Mouse (Mus musculus) heart, embryonic 10.5 days (tissue): ENCODE data around the gene Gabpb2. TPM values are rescaled to one million over a fixed set of nuclear protein-coding genes. Genes with fewer than 3 reads are reported as not detected.

Source experiments
- DNase-seq: peaks from one replicate; pipeline ENCODE4 v3.0.0-alpha.2; 2017; ENCODE audit warnings: low spot score
- H3K27ac ChIP-seq: fragments of 300-500 bp; sonication (generic); 2 replicates; pipeline ENCODE4 v1.5.1; 2016; ENCODE audit warnings: mild to moderate bottlenecking
- H3K27me3 ChIP-seq: fragments of 300-500 bp; sonication (generic); 2 replicates; pipeline ENCODE4 v1.6.1; 2016; ENCODE audit warnings: mild to moderate bottlenecking; ENCODE audit not compliant: poor library complexity, insufficient read depth, severe bottlenecking
- H3K36me3 ChIP-seq: fragments of 300-500 bp; sonication (generic); 2 replicates; pipeline ENCODE4 v1.6.1; 2016; ENCODE audit warnings: mild to moderate bottlenecking, moderate library complexity
- H3K4me1 ChIP-seq: fragments of 300-500 bp; sonication (generic); 2 replicates; pipeline ENCODE4 v1.6.1; 2016; ENCODE audit warnings: mild to moderate bottlenecking
- H3K4me3 ChIP-seq: fragments of 300-500 bp; sonication (generic); 2 replicates; pipeline ENCODE4 v1.5.1; 2016; ENCODE audit warnings: mild to moderate bottlenecking, moderate library complexity
- H3K9me3 ChIP-seq: fragments of 300-500 bp; sonication (generic); 2 replicates; pipeline ENCODE4 v1.6.1; 2016; ENCODE audit warnings: mild to moderate bottlenecking, moderate library complexity
- WGBS: fragments of 180-500 bp; shearing (Covaris S2); methylation state at CpG from one replicate; pipeline ENCODE4 v1.1.7; 2016; 5-methylcytosine and 5-hydroxymethylcytosine counted together
- polyA plus RNA-seq: library from polyadenylated mRNA; unstranded; fragments of >200 nt; fragmentation: Nextera tagmentation; extraction: Ambion mirVana; gene quantifications from 2 replicates; pipeline ENCODE4 v1.2.1, GENCODE M21; 2016

Gabpb2 gene
- 8.7 and 8.8 TPM in 2 replicates for polyA plus RNA-seq

DNA sequence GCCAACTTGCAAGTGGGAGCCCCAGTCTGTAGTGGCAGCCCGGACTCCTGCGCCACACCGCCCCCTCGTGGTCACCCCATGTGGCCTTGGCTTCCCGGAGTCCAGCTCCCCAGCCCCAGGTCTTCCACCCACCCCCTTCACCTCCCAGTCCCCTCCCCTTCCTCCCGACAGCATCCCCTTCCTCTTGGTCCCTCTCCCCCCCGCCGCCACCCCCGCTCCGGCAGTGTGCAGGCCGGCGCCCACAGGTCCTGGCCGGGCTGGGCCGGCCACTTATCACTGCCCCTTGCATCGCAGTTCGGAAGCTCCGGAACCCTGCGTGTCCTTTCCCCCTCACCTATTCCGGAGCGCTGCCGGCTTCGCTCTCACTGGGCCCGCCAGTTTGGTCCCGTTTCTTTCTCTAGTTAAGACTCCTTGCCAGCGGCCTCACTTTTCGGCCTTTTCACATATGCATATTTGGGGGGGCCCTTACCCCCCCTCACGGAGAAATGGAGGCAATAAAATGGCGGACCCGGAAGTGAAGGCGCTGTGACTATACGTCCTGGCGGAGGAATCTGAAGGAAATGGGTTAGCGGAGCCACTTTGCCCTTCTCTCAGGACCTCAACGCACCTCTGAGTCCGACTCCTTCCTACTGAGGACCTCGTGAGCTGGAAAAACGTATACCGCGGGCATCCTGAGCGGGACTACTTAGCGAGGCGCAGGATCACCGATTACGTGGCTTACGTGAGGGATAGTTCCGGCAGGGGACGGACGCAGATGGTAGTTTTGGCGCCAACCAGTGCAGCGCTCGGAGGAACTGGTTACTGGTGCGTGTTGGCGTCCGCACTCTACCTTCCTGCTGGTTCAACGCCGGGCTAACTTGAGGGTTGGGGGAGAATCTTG, at the start of gene Gabpb2:
Gabpb2 (minus strand) TSS at position 662 of the 880 bp plus-strand sequence.
- H3K9me3 ChIP-seq = no peaks in the 10 kb centered on the region
- under 1% methylated on average over 56 of the region's 56 CpGs for WGBS
- peak; percentile 98 for DNase-seq
- peaks cover 50% of the 10 kb centered on the region for H3K36me3 ChIP-seq
- H3K27me3 ChIP-seq = no peaks in the 10 kb centered on the region
- H3K4me1 ChIP-seq = peaks cover 12% of the 10 kb centered on the region; the same call in 1 of the 2 replicates
- H3K4me3 ChIP-seq = peak within 1 kb of the TSS; percentile 86
- H3K27ac ChIP-seq = peak within 1 kb of the TSS; percentile 99

DNA sequence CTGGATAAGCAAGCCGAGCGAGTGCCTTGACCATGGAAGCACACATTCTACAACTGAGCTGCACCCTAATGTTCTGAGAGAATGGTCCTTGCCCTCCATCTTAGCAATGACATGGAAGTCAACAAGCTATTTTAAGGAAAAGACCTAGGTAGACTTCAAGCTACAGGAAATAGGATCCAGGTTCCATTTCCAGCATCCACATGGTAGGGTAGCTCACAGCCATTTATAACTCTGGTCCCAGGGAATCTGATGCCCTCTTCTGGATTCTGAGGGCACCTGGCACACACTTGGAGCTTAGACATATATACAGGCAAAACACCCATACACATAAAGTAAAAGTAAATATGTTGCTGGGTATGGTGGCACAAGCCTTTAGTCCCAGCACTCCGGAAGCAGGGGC, 48.3 kb upstream of the Gabpb2 start:
- Histone ChIP-seq H3K27ac (no peak overlapping the region), H3K9me3 (no peaks in the 10 kb centered on the region), H3K27me3 (no peaks in the 10 kb centered on the region), H3K4me1 (peaks cover 17% of the 10 kb centered on the region; the same call in 1 of the 2 replicates), H3K36me3 (peaks cover 74% of the 10 kb centered on the region), H3K4me3 (no peak overlapping the region)
- WGBS = 92% methylated on average over 3 of the region's 3 CpGs
- no peak for DNase-seq

DNA sequence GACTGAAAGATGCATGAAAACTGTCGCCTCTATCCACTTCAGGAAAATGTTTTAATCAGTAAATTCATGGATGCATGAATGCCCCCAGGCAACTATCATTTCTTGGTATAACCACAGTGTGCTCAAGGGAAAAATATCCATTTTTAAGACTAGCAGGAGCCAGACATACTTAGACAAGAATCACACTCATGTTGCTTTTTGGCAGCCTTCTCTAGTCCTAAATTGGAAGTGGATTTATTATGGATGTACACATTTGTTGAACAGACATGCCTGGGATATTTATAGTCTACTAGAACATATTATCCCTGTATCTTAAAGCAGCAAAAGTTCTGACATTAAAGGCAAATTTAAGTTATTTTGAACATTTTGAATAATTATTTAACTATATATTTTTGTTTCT, 47.0 kb upstream of the Gabpb2 start:
- 91% methylated on average over 1 of the region's 1 CpGs for WGBS
- Histone ChIP-seq H3K4me3 (no peak overlapping the region), H3K4me1 (peaks cover 15% of the 10 kb centered on the region; the same call in 1 of the 2 replicates), H3K9me3 (no peaks in the 10 kb centered on the region), H3K27me3 (no peaks in the 10 kb centered on the region), H3K27ac (no peak overlapping the region), H3K36me3 (peaks cover 87% of the 10 kb centered on the region)
- no peak for DNase-seq

DNA sequence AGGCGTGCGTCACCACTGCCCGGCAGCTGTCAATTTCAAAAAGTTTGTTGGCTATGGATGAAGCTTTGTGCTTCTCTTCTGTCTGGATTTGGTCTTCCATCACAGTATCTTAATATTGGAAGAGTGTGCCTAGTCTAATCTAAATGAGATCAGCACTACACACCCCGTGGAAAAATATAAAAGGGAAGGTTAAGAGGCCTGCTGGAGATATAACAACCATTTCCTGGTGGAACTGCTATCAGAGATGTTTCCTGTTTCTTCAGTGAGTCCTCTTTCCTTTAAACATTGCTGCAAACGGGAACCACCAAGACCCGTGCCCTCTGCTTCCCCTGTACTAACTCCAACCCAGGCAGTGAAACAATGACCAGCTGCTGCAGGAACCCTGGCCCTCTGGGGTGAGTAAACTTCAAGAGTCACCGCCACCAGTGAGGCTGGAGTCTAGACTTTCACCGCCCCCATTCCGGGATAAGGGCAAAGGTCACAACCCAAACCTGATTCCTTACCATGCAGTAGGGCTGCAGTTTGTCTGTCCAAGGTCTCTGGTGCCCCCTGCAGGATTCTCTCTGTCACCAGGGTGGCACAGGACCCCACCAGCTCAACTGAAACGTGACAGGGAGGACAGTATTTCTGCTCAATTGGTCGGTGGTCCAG, 45.5 kb upstream of the Gabpb2 start:
- Histone ChIP-seq H3K36me3 (peaks cover 93% of the 10 kb centered on the region), H3K4me1 (peaks cover 5% of the 10 kb centered on the region; the same call in 1 of the 2 replicates)
- 47% methylated on average over 11 of the region's 11 CpGs for WGBS

DNA sequence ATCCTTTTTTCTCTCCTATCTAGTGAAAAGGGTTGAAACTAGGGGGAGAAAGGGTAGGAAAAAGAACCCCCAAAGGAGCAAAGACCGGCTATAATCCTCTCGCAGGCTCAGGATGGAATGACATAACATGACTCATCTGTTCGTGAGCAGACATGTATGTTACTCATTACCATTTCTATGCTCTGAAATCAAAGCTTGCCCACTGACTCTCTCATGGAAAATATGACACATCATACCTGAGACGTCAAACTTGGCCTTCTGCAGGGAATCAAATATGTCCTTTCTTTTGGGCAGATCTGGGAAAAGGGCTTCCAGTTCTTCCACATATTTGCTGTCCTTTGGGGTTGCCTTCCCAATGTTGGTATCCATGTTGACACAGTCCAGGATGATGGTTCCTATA, 44.3 kb upstream of the Gabpb2 start:
- H3K36me3 ChIP-seq = peaks cover 92% of the 10 kb centered on the region
- no peaks in the 10 kb centered on the region for H3K9me3 ChIP-seq
- WGBS = 90% methylated on average over 4 of the region's 4 CpGs

More for the DNA sequence above, 45.5 kb upstream of the Gabpb2 start:
- Histone ChIP-seq H3K4me3 (no peak overlapping the region), H3K27ac (no peak overlapping the region), H3K9me3 (no peaks in the 10 kb centered on the region), H3K27me3 (no peaks in the 10 kb centered on the region)
- DNase-seq = peak; percentile 84

DNA sequence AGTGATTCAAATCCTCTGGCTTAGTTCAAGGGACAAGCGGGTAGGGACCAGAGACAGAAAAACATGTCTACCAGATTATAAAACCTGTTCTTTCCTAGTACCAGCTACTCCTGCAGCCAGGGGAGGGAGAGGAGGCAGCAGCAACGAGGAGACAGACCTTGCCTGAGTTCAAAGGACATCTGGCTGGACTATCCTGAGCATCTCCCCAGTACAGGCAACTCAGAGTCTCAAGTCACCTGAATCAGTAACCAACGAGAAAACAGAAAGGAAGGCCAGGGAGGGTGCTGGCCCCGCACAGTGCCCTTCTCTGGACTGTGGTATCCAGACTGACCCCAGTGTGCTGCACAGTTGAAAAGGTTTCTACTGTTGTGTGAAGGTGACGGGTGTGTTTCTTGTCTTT, 39.2 kb upstream of the Gabpb2 start:
- Histone ChIP-seq H3K9me3 (no peaks in the 10 kb centered on the region), H3K36me3 (peaks cover 90% of the 10 kb centered on the region), H3K27ac (no peak overlapping the region), H3K4me1 (no peaks in the 10 kb centered on the region), H3K27me3 (no peaks in the 10 kb centered on the region), H3K4me3 (no peak overlapping the region)
- no peak for DNase-seq
- WGBS = 85% methylated on average over 5 of the region's 5 CpGs

More for the DNA sequence above, 44.3 kb upstream of the Gabpb2 start:
- DNase-seq = no peak
- Histone ChIP-seq H3K27me3 (no peaks in the 10 kb centered on the region), H3K27ac (no peak overlapping the region), H3K4me1 (peaks cover 5% of the 10 kb centered on the region; the same call in 1 of the 2 replicates), H3K4me3 (no peak overlapping the region)

DNA sequence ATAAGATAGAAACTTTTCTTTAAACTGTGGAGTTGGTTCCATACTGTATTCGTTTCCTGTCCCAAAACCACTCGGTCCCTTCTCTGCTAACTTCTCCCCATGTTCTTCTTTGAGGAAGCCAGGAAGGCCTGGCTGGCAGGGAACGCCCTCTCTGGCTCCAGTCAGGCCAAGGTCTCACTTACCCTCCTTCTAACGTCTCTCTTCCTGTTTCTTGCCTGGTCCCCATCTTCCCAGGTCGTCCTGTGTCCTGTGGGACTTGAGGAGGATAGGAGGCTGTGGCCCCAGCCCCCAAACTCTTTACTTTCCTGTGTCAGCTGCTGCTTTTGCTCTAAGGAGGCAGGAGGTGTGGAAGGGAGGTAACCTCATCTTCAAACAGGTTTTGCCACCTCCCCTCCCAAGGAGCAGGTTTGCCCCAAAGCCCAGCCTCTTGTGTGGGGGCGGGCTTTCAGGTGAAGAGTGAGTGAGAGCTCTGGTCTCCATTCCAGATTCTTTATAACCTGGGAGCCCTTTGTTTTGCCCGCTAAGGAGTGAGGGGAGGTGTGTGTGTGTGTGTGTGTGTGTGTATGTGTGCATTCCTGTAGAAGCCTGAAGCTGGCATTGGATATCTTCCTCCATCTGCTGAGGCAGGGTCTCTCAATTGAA, 33.2 kb upstream of the Gabpb2 start, which contains the start of gene Bnipl:
Bnipl (minus strand) TSS at position 411 of the 642 bp plus-strand sequence.
- Histone ChIP-seq H3K36me3 (peaks cover 32% of the 10 kb centered on the region), H3K9me3 (no peaks in the 10 kb centered on the region), H3K27ac (no peak within 1 kb of the TSS), H3K4me1 (no peaks in the 10 kb centered on the region), H3K27me3 (no peaks in the 10 kb centered on the region), H3K4me3 (no peak within 1 kb of the TSS)
- WGBS = 45% methylated on average over 7 of the region's 7 CpGs
- no peak for DNase-seq

DNA sequence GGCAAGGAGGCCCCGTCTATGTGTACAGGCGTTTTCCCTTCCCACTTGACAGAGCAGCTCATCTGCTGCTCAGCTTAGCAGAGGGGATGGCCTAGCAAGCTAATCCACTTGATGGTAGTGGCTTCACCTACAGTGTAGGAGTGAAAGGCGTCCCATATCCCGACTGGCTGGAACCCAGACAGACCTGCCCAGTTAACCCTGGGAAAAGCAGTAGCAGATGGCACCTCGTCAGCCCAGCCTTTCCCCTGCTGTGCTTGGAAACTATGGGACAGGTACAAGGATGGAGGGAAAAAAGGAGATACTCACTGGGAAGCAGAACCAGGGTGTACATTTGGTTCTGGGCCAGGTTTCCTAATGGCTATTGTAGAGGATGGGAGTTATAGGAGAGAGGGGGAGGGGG, 32.6 kb upstream of the Gabpb2 start:
- Histone ChIP-seq H3K4me1 (no peaks in the 10 kb centered on the region), H3K27ac (no peak overlapping the region), H3K9me3 (no peaks in the 10 kb centered on the region), H3K36me3 (peaks cover 30% of the 10 kb centered on the region), H3K4me3 (no peak overlapping the region), H3K27me3 (no peaks in the 10 kb centered on the region)
- DNase-seq = no peak
- WGBS = 75% methylated on average over 5 of the region's 5 CpGs

DNA sequence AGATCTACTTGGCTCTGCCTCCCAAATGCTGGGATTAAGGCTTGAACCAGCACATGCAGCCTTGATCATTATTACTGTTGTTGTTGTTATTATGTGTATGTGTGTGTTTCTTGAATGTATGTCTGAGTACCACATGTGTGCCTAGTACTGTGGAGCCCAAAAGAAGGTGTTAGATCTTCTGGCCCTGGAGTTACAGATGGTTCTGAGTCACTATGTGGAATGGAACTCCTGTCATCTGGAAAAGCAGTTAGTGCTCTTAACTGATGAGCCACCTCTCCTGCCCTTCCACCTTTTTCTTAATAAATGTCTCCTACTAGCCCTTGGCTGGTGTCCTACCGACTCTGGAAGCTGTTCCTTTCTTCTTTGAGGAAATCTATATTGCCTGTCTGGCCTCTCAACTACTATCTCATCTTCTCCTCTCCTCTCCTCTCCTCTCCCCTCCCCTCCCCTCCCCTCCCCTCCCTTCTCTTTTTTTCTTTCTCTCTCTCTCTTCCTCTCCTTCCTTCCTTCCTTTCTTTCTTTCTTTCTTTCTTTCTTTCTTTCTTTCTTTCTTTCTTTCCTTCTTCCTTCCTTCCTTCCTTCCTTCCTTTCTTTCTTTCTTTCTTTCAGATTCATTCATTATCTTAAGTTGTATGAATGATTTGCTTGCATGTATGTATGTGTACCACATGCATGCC, 30.1 kb upstream of the Gabpb2 start:
- no peak overlapping the region for H3K27ac ChIP-seq
- 69% methylated on average over 1 of the region's 1 CpGs for WGBS
- H3K4me1 ChIP-seq = 0 out of 2 replicates have a peak, but pooled peaks cover 2% of the 10 kb centered on the region
- H3K9me3 ChIP-seq = no peaks in the 10 kb centered on the region
- no peak overlapping the region for H3K4me3 ChIP-seq
- DNase-seq = no peak
- H3K36me3 ChIP-seq = peaks cover 14% of the 10 kb centered on the region
- no peaks in the 10 kb centered on the region for H3K27me3 ChIP-seq

DNA sequence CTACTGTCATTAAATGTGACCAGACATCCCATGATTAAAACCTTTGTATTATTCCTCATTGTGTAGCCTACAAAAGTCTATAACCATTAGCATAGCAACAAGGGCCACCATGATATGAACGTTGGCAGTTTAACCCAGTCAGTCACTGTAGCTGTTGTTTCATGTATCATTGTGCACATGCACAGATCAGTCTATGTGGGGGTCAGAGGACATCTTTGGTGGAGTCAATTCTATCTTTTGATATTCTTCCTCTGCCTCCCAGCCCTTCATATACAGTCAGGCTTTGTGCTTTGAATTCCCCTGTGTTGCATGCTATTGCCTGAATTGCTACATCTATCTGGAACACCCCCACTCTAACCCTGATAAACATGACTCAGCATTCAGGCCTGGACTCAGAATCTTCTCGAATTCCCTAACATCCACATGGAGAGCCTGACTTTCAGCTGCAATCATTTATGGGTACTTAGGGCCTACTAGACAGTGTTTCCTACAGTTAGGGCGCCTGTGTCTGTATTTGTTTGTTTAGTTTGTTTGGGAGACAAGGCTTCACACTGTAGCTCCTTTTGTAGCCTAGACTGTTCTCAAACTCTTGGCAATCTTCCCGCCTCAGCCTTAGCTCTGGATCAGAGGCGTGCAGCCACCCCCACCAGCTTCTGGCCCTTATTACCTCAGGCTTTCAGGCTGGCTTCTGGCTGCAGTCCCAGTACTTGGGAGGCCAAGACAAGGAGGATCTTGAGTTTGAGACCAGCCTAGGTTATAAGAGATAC, 28.9 kb upstream of the Gabpb2 start:
- 82% methylated on average over 5 of the region's 5 CpGs for WGBS
- Histone ChIP-seq H3K4me3 (no peak overlapping the region), H3K9me3 (no peaks in the 10 kb centered on the region), H3K27ac (no peak overlapping the region), H3K27me3 (no peaks in the 10 kb centered on the region), H3K36me3 (peaks cover 11% of the 10 kb centered on the region), H3K4me1 (0 out of 2 replicates have a peak, but pooled peaks cover 2% of the 10 kb centered on the region)
- DNase-seq = no peak

DNA sequence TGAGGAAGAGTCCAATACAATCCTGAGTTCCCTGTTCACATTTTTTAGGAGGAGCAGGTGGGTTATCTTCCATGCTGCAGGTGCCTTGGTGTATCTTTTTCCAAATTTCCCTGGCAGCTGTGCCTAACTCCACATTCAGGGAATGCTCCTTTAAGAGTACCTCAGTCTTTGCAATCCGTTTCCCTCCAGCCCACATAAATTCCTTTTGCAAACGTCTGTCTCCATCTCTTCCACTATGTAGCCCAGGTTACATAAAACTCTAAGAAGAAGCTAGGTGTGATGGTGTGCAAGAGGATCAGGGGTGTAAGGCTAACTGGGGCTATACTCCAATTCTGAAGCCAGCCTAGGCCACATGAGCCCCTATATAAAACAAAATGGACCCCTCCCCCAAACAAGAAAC, 25.4 kb upstream of the Gabpb2 start:
- H3K9me3 ChIP-seq = no peaks in the 10 kb centered on the region
- DNase-seq = no peak
- peaks cover 16% of the 10 kb centered on the region for H3K36me3 ChIP-seq
- peaks cover 12% of the 10 kb centered on the region; the same call in 1 of the 2 replicates for H3K4me1 ChIP-seq
- no peak overlapping the region for H3K4me3 ChIP-seq
- H3K27me3 ChIP-seq = no peaks in the 10 kb centered on the region
- 87% methylated on average over 2 of the region's 2 CpGs for WGBS
- H3K27ac ChIP-seq = no peak overlapping the region

DNA sequence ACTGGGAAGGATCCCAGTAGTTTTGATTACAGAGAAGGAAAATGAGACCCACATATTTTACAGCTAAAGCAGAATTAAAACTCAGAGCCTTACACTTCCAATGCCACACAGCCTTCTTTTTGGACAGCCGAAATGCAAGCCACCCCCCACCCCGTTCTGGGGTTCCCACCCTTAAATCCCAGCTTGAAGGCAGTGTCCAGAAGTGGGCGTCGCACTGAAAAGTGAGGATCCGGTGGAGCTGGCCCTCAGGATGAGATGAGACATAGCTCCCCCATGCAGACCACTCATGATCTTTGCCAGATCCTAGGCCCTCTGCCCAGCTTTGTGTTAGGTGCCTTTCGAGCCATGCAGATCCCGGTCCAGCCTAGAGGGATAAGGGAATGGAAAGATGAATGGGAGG, 23.8 kb upstream of the Gabpb2 start, which contains the start of gene Gm128:
Gm128 (minus strand) TSS at position 101 of the 400 bp plus-strand sequence.
- no peak for DNase-seq
- H3K27me3 ChIP-seq = no peaks in the 10 kb centered on the region
- H3K36me3 ChIP-seq = peaks cover 31% of the 10 kb centered on the region
- H3K9me3 ChIP-seq = no peaks in the 10 kb centered on the region
- H3K4me3 ChIP-seq = peak within 1 kb of the TSS; percentile 42
- H3K4me1 ChIP-seq = peaks cover 12% of the 10 kb centered on the region; the same call in 1 of the 2 replicates
- H3K27ac ChIP-seq = peak within 1 kb of the TSS; percentile 43; the same call in 1 of the 2 replicates
- 69% methylated on average over 7 of the region's 7 CpGs for WGBS
